Mouse (Mus musculus) brain, embryonic 14.5 days (tissue): Measurements from ENCODE around the gene Ccl1.

ENCODE experiments used
- CTCF ChIP-seq: fragments of 200-500 bp; IDR thresholded peaks from 2 replicates; pipeline ENCODE4 v1.5.1; 2012; ENCODE audit warnings: inconsistent platforms, mild to moderate bottlenecking, moderate library complexity, borderline replicate concordance; ENCODE audit not compliant: insufficient read depth, insufficient read length; ENCODE audit errors: extremely low read depth
- POLR2A ChIP-seq: fragments of 200-500 bp; IDR thresholded peaks from 2 replicates; pipeline ENCODE4 v1.6.1; 2012; ENCODE audit warnings: mild to moderate bottlenecking, inconsistent platforms, borderline replicate concordance; ENCODE audit not compliant: poor library complexity, insufficient read depth, insufficient read length, severe bottlenecking; ENCODE audit errors: extremely low read depth

DNA sequence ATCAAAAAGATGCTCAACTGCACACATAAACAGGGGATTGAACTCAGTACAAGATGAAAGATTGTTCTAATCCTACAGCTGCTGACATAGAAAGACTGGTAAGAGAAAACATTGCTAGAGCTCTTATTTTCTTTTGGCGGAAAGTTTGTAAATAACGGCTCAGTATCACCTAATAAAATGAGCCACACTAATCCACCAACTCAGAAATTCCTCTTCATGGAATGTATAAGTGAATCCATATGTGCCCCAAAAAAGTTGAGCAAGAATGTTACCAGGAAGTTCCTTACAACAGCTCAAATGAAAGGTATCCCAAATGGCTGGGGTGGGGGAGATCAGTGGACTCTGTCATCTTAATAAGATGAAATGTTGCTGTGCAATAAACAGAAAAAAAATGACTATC is 146.4 kb downstream of the Ccl1 start:
- TF ChIP-seq POLR2A (no peak), CTCF (no peak)
